Mouse (Mus musculus): ENCODE measurements around the gene Crybg3. TPM values are rescaled to one million over a fixed set of nuclear protein-coding genes. Genes with fewer than 3 reads are reported as not detected.
A peak's percentile ranks its signal among the peaks of the same experiment; 100 is the strongest.

Gene Crybg3
- polyA plus RNA-seq (2015; fragmentation: Nextera tagmentation; extraction: Ambion mirVana): 11.2 and 11.6 TPM in 2 replicates

- Histone ChIP-seq H3K27ac (ENCODE audit: low read length) (peak within 1 kb of the TSS; percentile 94), H3K4me2 (ENCODE audit: low read depth, low read length) (peak within 1 kb of the TSS; percentile 59), H3K4me3 (replicated peaks; ENCODE audit: low read length) (peak within 1 kb of the TSS; percentile 86), H3K4me1 (ENCODE audit: control insufficient read depth, insufficient read depth, low read length) (peaks cover 11% of the 10 kb centered on the region; the same call in 1 of the 2 replicates), H3K27me3 (ENCODE audit: control insufficient read depth, insufficient read depth, low read length) (no peaks in the 10 kb centered on the region), H3K9ac (ENCODE audit: low read length) (peak within 1 kb of the TSS; percentile 93), H3K36me3 (ENCODE audit: control insufficient read depth, insufficient read depth, low read length) (no peaks in the 10 kb centered on the region), H3K9me3 (replicated peaks; ENCODE audit: control insufficient read depth, low read length) (peaks cover 6% of the 10 kb centered on the region; the same call in 1 of the 2 replicates)
- peak; percentile 96 for ATAC-seq (ENCODE audit: insufficient read depth, low FRiP score)
- WGBS: under 1% methylated on average over 53 of the region's 90 CpGs
These were observed at the start of gene Crybg3 for GRCm38 (mm10) chr16:59600311-59601251. TSS of gene Crybg3 (minus strand) at chr16:59600979.

DNA sequence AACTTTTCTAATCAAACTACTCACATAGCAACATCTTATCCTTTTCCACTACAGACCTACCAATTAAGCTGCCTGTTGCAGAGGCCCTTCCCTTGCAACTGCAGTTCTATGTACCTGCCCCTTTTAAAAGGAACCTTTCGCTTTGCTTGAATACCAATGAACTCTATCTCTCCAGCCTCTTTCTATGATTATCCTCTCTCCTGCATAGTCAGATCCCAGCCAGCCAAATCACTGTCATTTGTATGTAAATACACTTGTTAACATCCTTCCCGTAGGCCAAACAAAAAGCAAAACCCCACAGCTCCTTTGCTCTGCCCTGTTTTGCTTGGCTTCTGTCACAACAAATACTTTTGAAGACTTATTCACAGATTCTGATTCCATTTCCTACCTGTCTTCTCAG is 43.0 kb upstream of the Crybg3 start:
- 0 out of 2 replicates have a peak, but pooled peaks cover 3% of the 10 kb centered on the region for H3K4me1 ChIP-seq (ENCODE audit: control insufficient read depth, insufficient read depth, low read length)
- 71% methylated on average over 2 of the region's 2 CpGs for WGBS
- ATAC-seq (ENCODE audit: insufficient read depth, low FRiP score): no peak

DNA sequence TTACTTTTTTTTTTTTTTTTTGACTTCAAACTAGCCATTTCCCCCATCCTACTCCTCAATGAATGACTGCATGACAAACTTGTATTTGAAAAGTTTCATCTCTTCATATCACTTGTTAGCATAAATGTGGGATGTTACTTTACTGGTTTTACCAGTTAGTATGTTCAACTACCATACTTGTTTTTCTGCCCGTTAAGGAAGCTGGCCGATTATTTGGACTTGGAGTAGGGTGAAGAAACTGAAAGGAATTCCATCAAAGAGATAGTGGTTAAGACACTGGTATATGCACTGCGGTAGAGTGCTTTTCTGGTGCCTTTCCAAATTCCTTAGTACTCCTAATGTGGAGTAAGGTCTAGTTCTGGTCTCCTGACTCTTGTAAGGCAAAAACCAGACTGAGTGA is 39.2 kb upstream of the Crybg3 start:
- Histone ChIP-seq H3K4me3 (replicated peaks; ENCODE audit: low read length) (no peak overlapping the region), H3K27me3 (ENCODE audit: control insufficient read depth, insufficient read depth, low read length) (no peaks in the 10 kb centered on the region), H3K27ac (ENCODE audit: low read length) (no peak overlapping the region), H3K4me2 (ENCODE audit: low read depth, low read length) (no peak overlapping the region), H3K36me3 (ENCODE audit: control insufficient read depth, insufficient read depth, low read length) (no peaks in the 10 kb centered on the region), H3K4me1 (ENCODE audit: control insufficient read depth, insufficient read depth, low read length) (0 out of 2 replicates have a peak, but pooled peaks cover 3% of the 10 kb centered on the region), H3K9me3 (replicated peaks; ENCODE audit: control insufficient read depth, low read length) (no peaks in the 10 kb centered on the region), H3K9ac (ENCODE audit: low read length) (no peak overlapping the region)
- WGBS: 82% methylated on average over 3 of the region's 3 CpGs
- no peak for ATAC-seq (ENCODE audit: insufficient read depth, low FRiP score)

More for the DNA sequence above, 43.0 kb upstream of the Crybg3 start:
- Histone ChIP-seq H3K4me2 (ENCODE audit: low read depth, low read length) (no peak overlapping the region), H3K27me3 (ENCODE audit: control insufficient read depth, insufficient read depth, low read length) (no peaks in the 10 kb centered on the region), H3K36me3 (ENCODE audit: control insufficient read depth, insufficient read depth, low read length) (no peaks in the 10 kb centered on the region), H3K9ac (ENCODE audit: low read length) (no peak overlapping the region), H3K27ac (ENCODE audit: low read length) (no peak overlapping the region), H3K4me3 (replicated peaks; ENCODE audit: low read length) (no peak overlapping the region), H3K9me3 (replicated peaks; ENCODE audit: control insufficient read depth, low read length) (no peaks in the 10 kb centered on the region)

- ATAC-seq (ENCODE audit: insufficient read depth, low FRiP score): peak; percentile 98
- Histone ChIP-seq H3K9me3 (replicated peaks; ENCODE audit: control insufficient read depth, low read length) (no peaks in the 10 kb centered on the region), H3K4me1 (ENCODE audit: control insufficient read depth, insufficient read depth, low read length) (0 out of 2 replicates have a peak, but pooled peaks cover 3% of the 10 kb centered on the region), H3K36me3 (ENCODE audit: control insufficient read depth, insufficient read depth, low read length) (no peaks in the 10 kb centered on the region), H3K4me3 (replicated peaks; ENCODE audit: low read length) (peak within 1 kb of the TSS; percentile 79), H3K27me3 (ENCODE audit: control insufficient read depth, insufficient read depth, low read length) (no peaks in the 10 kb centered on the region), H3K4me2 (ENCODE audit: low read depth, low read length) (peak within 1 kb of the TSS; percentile 88), H3K9ac (ENCODE audit: low read length) (peak within 1 kb of the TSS; percentile 87), H3K27ac (ENCODE audit: low read length) (peak within 1 kb of the TSS; percentile 99)
- under 1% methylated on average over 46 of the region's 46 CpGs for WGBS
These were observed 38.4 kb upstream of the Crybg3 start, which contains the start of gene Arl6 for GRCm38 (mm10) chr16:59639102-59639691. TSS of gene Arl6 (minus strand) at chr16:59639391.

DNA sequence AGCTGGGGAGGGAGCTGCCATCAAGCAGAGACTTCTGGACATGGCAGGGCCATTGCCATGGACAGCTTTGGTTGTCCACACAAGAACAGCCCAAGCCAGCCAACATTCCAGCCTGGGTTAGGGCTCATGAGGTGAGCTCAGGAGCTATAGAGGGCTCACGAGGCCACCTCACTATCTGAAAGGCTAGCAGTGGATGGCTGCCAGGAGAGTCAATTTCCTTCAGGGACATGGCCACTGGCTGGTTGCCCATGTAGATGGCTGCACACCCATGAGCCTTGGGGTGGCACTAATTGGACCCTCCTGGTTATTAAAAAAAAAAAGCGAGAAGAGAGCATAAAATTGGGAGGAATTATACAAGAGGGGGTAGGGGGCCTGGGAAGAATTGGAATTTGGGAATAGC is 33.8 kb upstream of the Crybg3 start:
- Histone ChIP-seq H3K27ac (ENCODE audit: low read length) (no peak overlapping the region), H3K36me3 (ENCODE audit: control insufficient read depth, insufficient read depth, low read length) (no peaks in the 10 kb centered on the region), H3K9me3 (replicated peaks; ENCODE audit: control insufficient read depth, low read length) (no peaks in the 10 kb centered on the region), H3K4me1 (ENCODE audit: control insufficient read depth, insufficient read depth, low read length) (no peaks in the 10 kb centered on the region), H3K27me3 (ENCODE audit: control insufficient read depth, insufficient read depth, low read length) (no peaks in the 10 kb centered on the region), H3K4me3 (replicated peaks; ENCODE audit: low read length) (no peak overlapping the region), H3K4me2 (ENCODE audit: low read depth, low read length) (no peak overlapping the region), H3K9ac (ENCODE audit: low read length) (no peak overlapping the region)
- ATAC-seq (ENCODE audit: insufficient read depth, low FRiP score): no peak
- 90% methylated on average over 2 of the region's 2 CpGs for WGBS

DNA sequence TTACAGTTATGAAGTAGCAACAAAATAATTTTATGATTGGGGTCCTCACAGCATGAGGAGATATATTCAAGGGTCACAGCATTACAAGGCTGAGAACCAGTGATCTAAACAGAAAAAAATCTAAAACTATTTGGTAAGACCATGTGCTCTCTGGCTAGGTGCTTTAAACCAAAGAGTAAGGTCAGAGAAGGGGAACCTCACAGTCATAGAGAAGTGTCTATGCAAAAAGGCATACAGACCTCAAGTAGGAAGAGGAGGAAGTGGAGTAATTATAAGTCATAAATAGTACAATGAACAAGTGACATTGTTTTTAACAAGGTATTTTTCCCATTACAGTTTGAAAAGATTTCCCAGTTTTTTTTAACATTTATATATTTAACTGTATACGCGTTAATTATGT is 20.8 kb upstream of the Crybg3 start:
- whole genome bisulfite sequencing: 98% methylated on average over 2 of the region's 2 CpGs
- Histone ChIP-seq H3K27ac (ENCODE audit: low read length) (no peak overlapping the region), H3K36me3 (ENCODE audit: control insufficient read depth, insufficient read depth, low read length) (no peaks in the 10 kb centered on the region), H3K27me3 (ENCODE audit: control insufficient read depth, insufficient read depth, low read length) (no peaks in the 10 kb centered on the region), H3K9ac (ENCODE audit: low read length) (no peak overlapping the region), H3K9me3 (replicated peaks; ENCODE audit: control insufficient read depth, low read length) (no peaks in the 10 kb centered on the region), H3K4me1 (ENCODE audit: control insufficient read depth, insufficient read depth, low read length) (no peaks in the 10 kb centered on the region), H3K4me3 (replicated peaks; ENCODE audit: low read length) (no peak overlapping the region), H3K4me2 (ENCODE audit: low read depth, low read length) (no peak overlapping the region)
- no peak for ATAC-seq (ENCODE audit: insufficient read depth, low FRiP score)

GRCm38 (mm10) chr16:59617167-59617566 is 16.4 kb upstream of the Crybg3 start:
- ATAC-seq (ENCODE audit: insufficient read depth, low FRiP score): peak; percentile 50; the same call in 1 of the 2 replicates
- H3K36me3 ChIP-seq (ENCODE audit: control insufficient read depth, insufficient read depth, low read length): no peaks in the 10 kb centered on the region
- H3K9ac ChIP-seq (ENCODE audit: low read length): no peak overlapping the region
- H3K4me2 ChIP-seq (ENCODE audit: low read depth, low read length): no peak overlapping the region
- no peaks in the 10 kb centered on the region for H3K27me3 ChIP-seq (ENCODE audit: control insufficient read depth, insufficient read depth, low read length)
- WGBS: 25% methylated on average over 3 of the region's 3 CpGs
- no peak overlapping the region for H3K4me3 ChIP-seq (replicated peaks; ENCODE audit: low read length)
- H3K9me3 ChIP-seq (replicated peaks; ENCODE audit: control insufficient read depth, low read length): no peaks in the 10 kb centered on the region
- no peak overlapping the region for H3K27ac ChIP-seq (ENCODE audit: low read length)
- H3K4me1 ChIP-seq (ENCODE audit: control insufficient read depth, insufficient read depth, low read length): no peaks in the 10 kb centered on the region

DNA sequence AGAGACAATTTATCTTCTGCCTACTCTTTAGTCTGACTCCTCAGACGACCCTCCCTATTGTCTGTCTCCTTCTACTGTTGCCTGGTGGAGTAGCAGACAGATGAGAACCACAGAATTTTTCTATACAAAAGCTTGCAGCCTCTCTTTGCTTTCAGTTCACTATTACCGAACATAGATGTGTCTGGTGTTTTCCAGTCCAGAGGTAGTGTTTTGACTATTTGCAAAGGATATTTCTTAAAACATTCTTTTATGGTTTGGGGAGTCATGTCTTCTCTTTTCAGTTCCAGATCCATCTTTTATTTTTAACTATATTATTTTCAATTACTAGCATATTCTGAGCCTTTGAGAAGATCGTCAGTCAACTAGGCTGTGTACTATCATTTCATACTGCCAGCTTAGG is 14.9 kb upstream of the Crybg3 start:
- WGBS: 79% methylated on average over 3 of the region's 3 CpGs
- Histone ChIP-seq H3K36me3 (ENCODE audit: control insufficient read depth, insufficient read depth, low read length) (no peaks in the 10 kb centered on the region), H3K27ac (ENCODE audit: low read length) (no peak overlapping the region), H3K4me3 (replicated peaks; ENCODE audit: low read length) (no peak overlapping the region), H3K9ac (ENCODE audit: low read length) (no peak overlapping the region), H3K9me3 (replicated peaks; ENCODE audit: control insufficient read depth, low read length) (no peaks in the 10 kb centered on the region), H3K27me3 (ENCODE audit: control insufficient read depth, insufficient read depth, low read length) (no peaks in the 10 kb centered on the region), H3K4me1 (ENCODE audit: control insufficient read depth, insufficient read depth, low read length) (no peaks in the 10 kb centered on the region), H3K4me2 (ENCODE audit: low read depth, low read length) (no peak overlapping the region)
- ATAC-seq (ENCODE audit: insufficient read depth, low FRiP score): no peak

- H3K4me1 ChIP-seq (ENCODE audit: control insufficient read depth, insufficient read depth, low read length): no peaks in the 10 kb centered on the region
- no peak overlapping the region for H3K27ac ChIP-seq (ENCODE audit: low read length)
- WGBS: 77% methylated on average over 1 of the region's 1 CpGs
- no peaks in the 10 kb centered on the region for H3K36me3 ChIP-seq (ENCODE audit: control insufficient read depth, insufficient read depth, low read length)
- no peak overlapping the region for H3K9ac ChIP-seq (ENCODE audit: low read length)
- no peaks in the 10 kb centered on the region for H3K27me3 ChIP-seq (ENCODE audit: control insufficient read depth, insufficient read depth, low read length)
- ATAC-seq (ENCODE audit: insufficient read depth, low FRiP score): no peak
- H3K9me3 ChIP-seq (replicated peaks; ENCODE audit: control insufficient read depth, low read length): no peaks in the 10 kb centered on the region
- no peak overlapping the region for H3K4me3 ChIP-seq (replicated peaks; ENCODE audit: low read length)
- no peak overlapping the region for H3K4me2 ChIP-seq (ENCODE audit: low read depth, low read length)
These were observed 10.0 kb upstream of the Crybg3 start for GRCm38 (mm10) chr16:59610750-59611149.

Data from stomach, embryonic 16.5 days (tissue).